Mouse (Mus musculus) c-Kit-negative CD71-positive TER-119-positive erythroid progenitor cells, embryonic 14.5 days (primary cell): ENCODE measurements around the gene Cdr2.
"Not testable (repeated sequence)": the region's sequence is repeated elsewhere in the genome, so short reads cannot be mapped to it uniquely, and the experiment has no call there.

Experiments
- DNase-seq: peaks from one replicate; pipeline ENCODE4 v3.0.0-alpha.2; 2013; ENCODE audit warnings: low read depth, low spot score

Gene Cdr2

GRCm38 (mm10) chr7:120911268-120911667 lies 70.8 kb downstream of the Cdr2 start:
- not testable (repeated sequence) for DNase-seq

GRCm38 (mm10) chr7:120910172-120910571 lies 71.9 kb downstream of the Cdr2 start:
- not testable (repeated sequence) for DNase-seq
